Mouse (Mus musculus) left cerebral cortex, adult 8-10 months (tissue): ENCODE measurements around the gene Chst12. TPM values are rescaled to one million over a fixed set of nuclear protein-coding genes. Genes with fewer than 3 reads are reported as not detected.

Source experiments
- DNase-seq, 2 experiments: peaks; one replicate each; pipeline ENCODE4 v3.0.0; 2022; ENCODE audit warnings: low spot score in 2 of 2
- total RNA-seq, 4 experiments: library from RNA; stranded (reverse); gene quantifications; 2 replicates each; pipeline ENCODE4 v1.2.4; 2022

The Chst12 gene
- total RNA-seq, 4 experiments from 2014 or later = 17.4 to 20.2 (median 18.7) TPM

DNA sequence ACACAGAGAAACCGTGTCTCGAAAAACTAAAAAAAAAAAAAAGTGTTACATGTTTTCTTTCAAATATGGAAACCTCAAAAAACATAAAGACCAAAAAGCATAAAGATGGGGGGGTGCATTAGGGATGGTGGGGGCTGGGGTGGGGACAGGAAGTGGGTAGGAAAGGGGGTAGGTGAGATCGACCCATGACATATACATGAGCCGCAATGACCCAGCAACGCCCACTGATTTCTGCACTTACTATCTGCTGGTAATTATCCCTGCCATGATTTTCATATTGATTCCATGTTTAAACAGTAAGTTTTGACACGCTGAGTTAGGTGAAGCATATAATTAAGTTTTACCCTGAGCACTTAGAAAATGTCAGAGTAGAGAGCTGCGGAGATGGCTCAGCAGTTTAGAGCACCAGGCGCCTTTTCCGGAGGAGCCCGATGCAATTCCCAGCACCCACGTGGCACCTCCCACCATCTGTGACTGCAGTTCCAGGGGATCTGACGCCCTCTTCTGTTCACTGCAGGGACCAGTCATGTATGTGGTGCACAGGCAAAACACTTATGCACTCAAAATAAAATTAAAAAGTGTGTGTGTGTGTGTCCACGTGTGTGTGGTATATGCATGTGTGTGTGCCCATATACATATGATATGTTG lies 65.0 kb downstream of the Chst12 start:
- DNase-seq = no peak

DNA sequence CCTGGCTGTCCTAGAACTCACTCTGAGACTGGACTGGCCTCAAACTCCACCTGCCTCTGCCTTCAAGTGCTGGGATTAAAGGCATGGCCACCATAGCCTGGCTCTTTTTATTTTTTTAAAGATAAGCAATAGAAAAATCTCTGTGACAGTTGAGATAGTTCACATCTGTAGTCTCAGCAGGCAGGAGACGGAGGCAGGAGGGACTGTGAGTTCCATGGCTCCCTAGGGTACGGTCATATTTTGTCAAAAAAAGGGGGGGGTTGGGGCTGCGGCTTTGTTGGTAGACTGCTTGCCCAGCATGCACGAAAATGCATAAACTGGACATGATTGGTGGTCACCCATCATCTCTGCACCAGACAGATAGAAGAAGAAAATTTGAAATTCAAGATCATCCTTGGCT lies 65.9 kb downstream of the Chst12 start:
- DNase-seq = no peak

DNA sequence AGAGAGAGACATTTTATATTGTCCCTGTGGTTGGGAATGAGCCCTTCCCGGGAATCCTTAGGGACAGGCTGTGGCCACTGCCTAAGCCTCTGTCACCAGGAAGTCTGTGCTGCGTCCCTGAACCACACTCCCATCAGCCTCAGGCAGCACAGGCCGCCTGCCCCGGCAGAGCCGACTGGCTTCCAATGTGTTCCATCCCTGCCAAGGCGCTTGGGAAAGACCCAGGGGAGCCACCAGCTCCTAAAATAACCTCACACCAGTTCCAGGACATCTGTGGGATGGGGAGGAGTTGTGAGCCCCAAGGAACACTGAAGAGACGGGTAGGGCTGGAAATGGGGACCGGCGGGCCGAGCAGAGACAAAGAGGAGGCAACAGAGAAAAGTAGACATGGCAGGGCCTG lies 66.3 kb downstream of the Chst12 start:
- no peak for DNase-seq

DNA sequence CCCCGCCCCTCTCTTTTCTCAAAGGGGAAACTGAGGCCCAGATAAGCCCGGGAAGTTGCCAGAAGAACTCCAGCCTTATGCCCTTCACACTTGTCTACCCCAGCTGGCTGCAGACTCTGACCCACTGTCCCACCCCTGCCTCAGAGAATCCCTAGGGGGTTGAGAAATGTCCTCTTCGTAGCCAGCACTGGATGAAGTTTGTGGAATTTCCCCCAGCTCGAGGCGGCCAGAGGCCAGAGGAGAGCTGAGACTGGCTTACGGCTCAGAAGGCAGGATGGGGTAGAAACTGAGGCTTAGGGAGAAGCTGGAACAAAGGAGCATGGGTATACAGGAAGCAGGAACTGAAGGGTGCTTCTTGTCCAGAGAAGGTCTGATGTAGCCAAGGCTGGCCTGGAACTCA lies 67.3 kb downstream of the Chst12 start:
- DNase-seq = no peak

Other genes with a start within 250 kb of the Chst12 start
- gene Mad1l1, start 184.0 kb upstream of the Chst12 start, total RNA-seq = 10 to 100 TPM; 14.1 to 22.2 (median 18.6) TPM
- gene Nudt1, start 183.9 kb upstream of the Chst12 start, total RNA-seq = 1 to 10 TPM; 5.9 to 7.3 (median 6.1) TPM
- gene Mrm2, start 173.7 kb upstream of the Chst12 start, total RNA-seq = 10 to 100 TPM in 3 of 4 experiments, 1 to 10 TPM in 1; 8.9 to 13.3 (median 11.1) TPM
- gene Snx8, start 116.3 kb upstream of the Chst12 start, total RNA-seq = 10 to 100 TPM; 12.5 to 14.7 (median 13.0) TPM
- gene Eif3b, start 86.2 kb upstream of the Chst12 start, total RNA-seq = 10 to 100 TPM; 81.0 to 93.2 (median 86.4) TPM
- not detected for gene Gm4869, start 59.9 kb upstream of the Chst12 start, total RNA-seq
- 1 to 10 TPM in 1 of 4 experiments, under 1 TPM in 2, not detected in 1; 0.80 to 1.3 (median 0.93) TPM for gene Grifin, start 59.5 kb downstream of the Chst12 start, total RNA-seq
- gene Lfng, start 101.8 kb downstream of the Chst12 start, total RNA-seq = 10 to 100 TPM; 19.9 to 24.1 (median 22.3) TPM
- 100 to 1,000 TPM; 173 to 201 (median 187) TPM for gene Ttyh3, start 143.5 kb downstream of the Chst12 start, total RNA-seq
- 10 to 100 TPM; 45.8 to 52.8 (median 51.2) TPM for gene Iqce, start 196.8 kb downstream of the Chst12 start, total RNA-seq
- 10 to 100 TPM; 20.0 to 21.1 (median 21.0) TPM for gene Brat1, start 199.5 kb downstream of the Chst12 start, total RNA-seq
- 10 to 100 TPM; 21.0 to 28.7 (median 24.7) TPM for gene Amz1, start 218.6 kb downstream of the Chst12 start, total RNA-seq